Mouse (Mus musculus): ENCODE measurements at regions not wholly inside any gene's neighbourhood (a gene's known extent, or its start where the extent isn't known, plus 50 kb on each side); places are given as distances from the start of the nearest gene placed in this dataset.

GRCm38 (mm10) chr1:119256097-119256473, 166.0 kb downstream of the Inhbb start:
- no peaks in the 10 kb centered on the region for H3K27me3 ChIP-seq
- ATAC-seq (no peak), DNase-seq (ENCODE audit: low read depth, low spot score) (no peak)
- TF ChIP-seq CTCF (IDR thresholded peaks at IDR 0.05), result no peak
- ChIA-PET CTCF (interaction anchor here (1.0 to 1.2 kb wide), 2 partner anchors 11 to 37 kb away, joined by 3 read pairs; no protein-coding TSS in a partner anchor), POLR2A (no interaction called here)
- in situ Hi-C loops (cut with MboI; ENCODE audit: low pct_unique_long_range_greater_than_20kb), result no loop called here

- CTCF ChIA-PET, result interaction anchor here (1.0 kb wide), 1 partner anchor 11 kb away, joined by 3 read pairs; no protein-coding TSS in a partner anchor
- ATAC-seq, result no peak
- POLR2A ChIA-PET, result no interaction called here
- DNase-seq (ENCODE audit: low read depth, low spot score), result no peak
- in situ Hi-C loops (cut with MboI; ENCODE audit: low pct_unique_long_range_greater_than_20kb), result no loop called here
- no peak for TF ChIP-seq CTCF (IDR thresholded peaks at IDR 0.05)
- no peaks in the 10 kb centered on the region for H3K27me3 ChIP-seq
Measured at GRCm38 (mm10) chr1:119255386-119256096, 166.5 kb downstream of the Inhbb start.

GRCm38 (mm10) chr1:119254928-119255327, 167.1 kb downstream of the Inhbb start:
- DNase-seq (ENCODE audit: low read depth, low spot score) (no peak), ATAC-seq (no peak)
- in situ Hi-C loops (cut with MboI; ENCODE audit: low pct_unique_long_range_greater_than_20kb), result no loop called here
- no peaks in the 10 kb centered on the region for H3K27me3 ChIP-seq
- POLR2A ChIA-PET, result no interaction called here
- TF ChIP-seq CTCF (IDR thresholded peaks at IDR 0.05), result no peak
- CTCF ChIA-PET, result interaction anchor here (1.2 kb wide), 1 partner anchor 14 kb away, joined by 3 read pairs; no protein-coding TSS in a partner anchor

GRCm38 (mm10) chr1:119253371-119253851, 168.6 kb downstream of the Inhbb start:
- H3K27me3 ChIP-seq, result no peaks in the 10 kb centered on the region
- in situ Hi-C loops (cut with MboI; ENCODE audit: low pct_unique_long_range_greater_than_20kb), result no loop called here
- CTCF ChIA-PET, result interaction anchor here (1.2 kb wide), 1 partner anchor 14 kb away, joined by 3 read pairs; no protein-coding TSS in a partner anchor
- POLR2A ChIA-PET, result interaction anchor here (0.6 kb wide), 1 partner anchor 1179 kb away, joined by 3 read pairs; no protein-coding TSS in a partner anchor
- no peak for TF ChIP-seq CTCF (IDR thresholded peaks at IDR 0.05)
- peak; percentile 48 for ATAC-seq
- DNase-seq (ENCODE audit: low read depth, low spot score), result no peak

GRCm38 (mm10) chr1:119252403-119252802, 169.6 kb downstream of the Inhbb start:
- ChIA-PET CTCF (no interaction called here), POLR2A (interaction anchor here (0.5 kb wide), 1 partner anchor 136 kb away, joined by 5 read pairs; no protein-coding TSS in a partner anchor)
- in situ Hi-C loops (cut with MboI; ENCODE audit: low pct_unique_long_range_greater_than_20kb), result no loop called here

GRCm38 (mm10) chr1:119251741-119252140, 170.3 kb downstream of the Inhbb start:
- POLR2A ChIA-PET, result no interaction called here
- in situ Hi-C loops (cut with MboI; ENCODE audit: low pct_unique_long_range_greater_than_20kb), result no loop called here
- TF ChIP-seq CTCF (IDR thresholded peaks at IDR 0.05), result no peak
- DNase-seq (ENCODE audit: low read depth, low spot score) (no peak), ATAC-seq (no peak)
- CTCF ChIA-PET, result no interaction called here
- H3K27me3 ChIP-seq, result no peaks in the 10 kb centered on the region

More at GRCm38 (mm10) chr1:119252403-119252802, 169.6 kb downstream of the Inhbb start:
- DNase-seq (ENCODE audit: low read depth, low spot score) (no peak), ATAC-seq (no peak)
- no peak for TF ChIP-seq CTCF (IDR thresholded peaks at IDR 0.05)
- H3K27me3 ChIP-seq, result no peaks in the 10 kb centered on the region

GRCm38 (mm10) chr1:119248776-119249495, 173.1 kb downstream of the Inhbb start:
- H3K27me3 ChIP-seq, result no peaks in the 10 kb centered on the region
- DNase-seq (ENCODE audit: low read depth, low spot score) (no peak), ATAC-seq (no peak)
- ChIA-PET CTCF (interaction anchor here (0.8 kb wide), 1 partner anchor 74 kb away, joined by 3 read pairs; no protein-coding TSS in a partner anchor), POLR2A (no interaction called here)
- TF ChIP-seq CTCF (IDR thresholded peaks at IDR 0.05), result no peak
- in situ Hi-C loops (cut with MboI; ENCODE audit: low pct_unique_long_range_greater_than_20kb), result no loop called here

- ATAC-seq (no peak), DNase-seq (ENCODE audit: low read depth, low spot score) (no peak)
- in situ Hi-C loops (cut with MboI; ENCODE audit: low pct_unique_long_range_greater_than_20kb), result no loop called here
- no peaks in the 10 kb centered on the region for H3K27me3 ChIP-seq
- ChIA-PET POLR2A (no interaction called here), CTCF (no interaction called here)
- no peak for TF ChIP-seq CTCF (IDR thresholded peaks at IDR 0.05)
Measured at GRCm38 (mm10) chr1:119247117-119247516, 174.9 kb downstream of the Inhbb start.

GRCm38 (mm10) chr1:119238463-119238862, 183.6 kb downstream of the Inhbb start:
- no peak for DNase-seq (ENCODE audit: low read depth, low spot score)
- no peak for TF ChIP-seq CTCF (IDR thresholded peaks at IDR 0.05)
- in situ Hi-C loops (cut with MboI; ENCODE audit: low pct_unique_long_range_greater_than_20kb), result no loop called here
- POLR2A ChIA-PET, result no interaction called here
- CTCF ChIA-PET, result interaction anchor here (0.9 to 1.1 kb wide), 2 partner anchors 28 to 29 kb away, joined by 3 read pairs; no protein-coding TSS in a partner anchor
- ATAC-seq, result no peak
- H3K27me3 ChIP-seq, result no peaks in the 10 kb centered on the region

- in situ Hi-C loops (cut with MboI; ENCODE audit: low pct_unique_long_range_greater_than_20kb), result no loop called here
- TF ChIP-seq CTCF (IDR thresholded peaks at IDR 0.05), result no peak
- no peak for ATAC-seq
- POLR2A ChIA-PET, result no interaction called here
- CTCF ChIA-PET, result no interaction called here
- DNase-seq (ENCODE audit: low read depth, low spot score), result no peak
- H3K27me3 ChIP-seq, result no peaks in the 10 kb centered on the region
Measured at GRCm38 (mm10) chr1:119236787-119237186, 183.4 kb upstream of the Gli2 start.

- ATAC-seq, result no peak
- in situ Hi-C loops (cut with MboI; ENCODE audit: low pct_unique_long_range_greater_than_20kb), result no loop called here
- ChIA-PET POLR2A (no interaction called here), CTCF (no interaction called here)
- no peak for TF ChIP-seq CTCF (IDR thresholded peaks at IDR 0.05)
- no peaks in the 10 kb centered on the region for H3K27me3 ChIP-seq
- DNase-seq (ENCODE audit: low read depth, low spot score), result no peak
Measured at GRCm38 (mm10) chr1:119234449-119234848, 181.0 kb upstream of the Gli2 start.
